Mouse (Mus musculus) cerebellum, adult 2 months (tissue): ENCODE measurements around the gene Bach2. TPM values are rescaled to one million over a fixed set of nuclear protein-coding genes. Genes with fewer than 3 reads are reported as not detected.

Experiments used
- DNase-seq, 2 experiments: peaks; one replicate each; pipeline ENCODE4 v3.0.0; 2021
- H3K27ac ChIP-seq: fragments of 200-500 bp; 2 replicates; pipeline ENCODE4 v1.5.1; 2012; ENCODE audit warnings: low read length, control low read depth, inconsistent platforms; ENCODE audit not compliant: insufficient read depth
- H3K27me3 ChIP-seq: fragments of 200-500 bp; 2 replicates; pipeline ENCODE4 v1.6.1; 2012; ENCODE audit warnings: inconsistent platforms, mild to moderate bottlenecking, low read length, moderate library complexity; ENCODE audit not compliant: control insufficient read depth, insufficient read depth
- H3K4me1 ChIP-seq: fragments of 200-500 bp; 2 replicates; pipeline ENCODE4 v1.6.1; 2011; ENCODE audit warnings: low read length; ENCODE audit not compliant: control insufficient read depth, insufficient read depth
- H3K4me3 ChIP-seq: fragments of 200-500 bp; replicated peaks from 2 replicates; pipeline ENCODE3; 2011; ENCODE audit warnings: mild to moderate bottlenecking, low read depth, low read length, control low read depth; ENCODE audit not compliant: insufficient read depth
- CTCF ChIP-seq: fragments of 200-500 bp; IDR thresholded peaks from 2 replicates; pipeline ENCODE4 v1.5.1; 2011; ENCODE audit warnings: low read depth, mild to moderate bottlenecking, control low read depth, low read length, moderate library complexity, borderline replicate concordance; ENCODE audit not compliant: insufficient read depth
- POLR2A ChIP-seq: fragments of 200-500 bp; IDR thresholded peaks from 2 replicates; pipeline ENCODE4 v1.6.1; 2011; ENCODE audit warnings: low read length, control low read depth, borderline replicate concordance; ENCODE audit not compliant: insufficient read depth
- WGBS: fragments of 180-500 bp; shearing (Covaris S2); methylation state at CpG from one replicate; pipeline ENCODE4 v1.1.7; 2018; 5-methylcytosine and 5-hydroxymethylcytosine counted together
- polyA plus RNA-seq: library from polyadenylated mRNA; depleted of rRNA; stranded (reverse); fragments of >200 nt; gene quantifications from 2 replicates; pipeline ENCODE4 v1.2.3, GENCODE M21; 2012

The Bach2 gene
- polyA plus RNA-seq, 1 experiment: 4.7 TPM

GRCm38 (mm10) chr4:32241351-32241980, 2.9 kb downstream of the Bach2 start:
- DNase-seq: peak; percentile 40 to 67
- H3K27me3 ChIP-seq: no peaks in the 10 kb centered on the region
- H3K27ac ChIP-seq: no peak overlapping the region
- H3K4me1 ChIP-seq: peaks cover 5% of the 10 kb centered on the region
- 41% methylated on average over 6 of the region's 6 CpGs for WGBS
- TF ChIP-seq POLR2A (no peak), CTCF (no peak)
- no peak overlapping the region for H3K4me3 ChIP-seq

GRCm38 (mm10) chr4:32242122-32242615, 3.6 kb downstream of the Bach2 start:
- Histone ChIP-seq H3K4me3 (no peak overlapping the region), H3K27ac (no peak overlapping the region), H3K27me3 (no peaks in the 10 kb centered on the region), H3K4me1 (peaks cover 8% of the 10 kb centered on the region)
- TF ChIP-seq POLR2A (no peak), CTCF (no peak)
- WGBS: 67% methylated on average over 6 of the region's 6 CpGs
- no peak for DNase-seq

- Histone ChIP-seq H3K27me3 (no peaks in the 10 kb centered on the region), H3K27ac (no peak overlapping the region), H3K4me1 (peaks cover 12% of the 10 kb centered on the region), H3K4me3 (no peak overlapping the region)
- TF ChIP-seq CTCF (no peak), POLR2A (no peak)
- no peak for DNase-seq
- WGBS: 79% methylated on average over 10 of the region's 10 CpGs
These were observed 4.9 kb downstream of the Bach2 start for GRCm38 (mm10) chr4:32243458-32243857.

GRCm38 (mm10) chr4:32244092-32244745, 5.6 kb downstream of the Bach2 start:
- 76% methylated on average over 18 of the region's 18 CpGs for WGBS
- no peak for DNase-seq
- H3K27me3 ChIP-seq: no peaks in the 10 kb centered on the region
- no peak overlapping the region for H3K4me3 ChIP-seq
- TF ChIP-seq POLR2A (no peak), CTCF (no peak)
- H3K4me1 ChIP-seq: peaks cover 12% of the 10 kb centered on the region
- no peak overlapping the region for H3K27ac ChIP-seq

GRCm38 (mm10) chr4:32245586-32245985, 7.0 kb downstream of the Bach2 start:
- no peak for TF ChIP-seq CTCF
- no peak for TF ChIP-seq POLR2A

GRCm38 (mm10) chr4:32246020-32246419, 7.4 kb downstream of the Bach2 start:
- DNase-seq: no peak
- 88% methylated on average over 6 of the region's 6 CpGs for WGBS
- H3K4me1 ChIP-seq: peaks cover 19% of the 10 kb centered on the region
- H3K27ac ChIP-seq: no peak overlapping the region
- no peak for TF ChIP-seq CTCF
- no peak for TF ChIP-seq POLR2A
- H3K4me3 ChIP-seq: no peak overlapping the region
- H3K27me3 ChIP-seq: no peaks in the 10 kb centered on the region

More at GRCm38 (mm10) chr4:32245586-32245985, 7.0 kb downstream of the Bach2 start:
- H3K4me1 ChIP-seq: peaks cover 17% of the 10 kb centered on the region
- H3K27ac ChIP-seq: no peak overlapping the region
- DNase-seq: no peak
- H3K27me3 ChIP-seq: no peaks in the 10 kb centered on the region
- WGBS: 89% methylated on average over 6 of the region's 6 CpGs
- H3K4me3 ChIP-seq: no peak overlapping the region

- 45% methylated on average over 7 of the region's 7 CpGs for WGBS
- TF ChIP-seq CTCF (no peak), POLR2A (no peak)
- DNase-seq: peak in 1 of 2 experiments; percentile 28
- no peak overlapping the region for H3K27ac ChIP-seq
- peaks cover 18% of the 10 kb centered on the region for H3K4me1 ChIP-seq
- no peaks in the 10 kb centered on the region for H3K27me3 ChIP-seq
- no peak overlapping the region for H3K4me3 ChIP-seq
These were observed 8.2 kb downstream of the Bach2 start for GRCm38 (mm10) chr4:32246801-32247200.
